Mouse (Mus musculus): Measurements from ENCODE around the gene Cyp4f17. TPM values are rescaled to one million over a fixed set of nuclear protein-coding genes. Genes with fewer than 3 reads are reported as not detected.
A peak's percentile ranks its signal among the peaks of the same experiment; 100 is the strongest.

The Cyp4f17 gene
- polyA plus RNA-seq (2015; fragmentation: Nextera tagmentation; extraction: Ambion mirVana) = 6.6 and 6.8 TPM in 2 replicates

GRCm38 (mm10) chr17:32505851-32506728 lies at the start of gene Cyp4f17:
TSS of gene Cyp4f17 (plus strand) at chr17:32506050.
- WGBS = under 1% methylated on average over 30 of the region's 30 CpGs
- peak; percentile 90 for ATAC-seq (replicated peaks; ENCODE audit: low FRiP score, low read depth)

GRCm38 (mm10) chr17:32468494-32468893 lies 37.4 kb upstream of the Cyp4f17 start:
- Histone ChIP-seq H3K4me2 (ENCODE audit: low read length) (no peak overlapping the region), H3K9ac (ENCODE audit: low read depth, low read length) (no peak overlapping the region), H3K9me3 (replicated peaks; ENCODE audit: low read length) (no peaks in the 10 kb centered on the region), H3K27me3 (ENCODE audit: insufficient read depth, low read length) (no peaks in the 10 kb centered on the region), H3K4me3 (replicated peaks; ENCODE audit: low read depth, low read length) (no peak overlapping the region), H3K4me1 (replicated peaks; ENCODE audit: insufficient read depth, low read length) (no peaks in the 10 kb centered on the region), H3K36me3 (ENCODE audit: insufficient read depth, low read length) (no peaks in the 10 kb centered on the region), H3K27ac (no peak overlapping the region)
- no peak for ATAC-seq (replicated peaks; ENCODE audit: low FRiP score, low read depth)
- TF ChIP-seq CTCF (IDR thresholded peaks at IDR 0.05; ENCODE audit: low read depth) = no peak
- DNase-seq (ENCODE audit: low spot score) = no peak
- 55% methylated on average over 7 of the region's 7 CpGs for WGBS

More at GRCm38 (mm10) chr17:32505851-32506728, at the start of gene Cyp4f17:
- no peak for TF ChIP-seq CTCF (IDR thresholded peaks at IDR 0.05; ENCODE audit: low read depth)
- no peaks in the 10 kb centered on the region for H3K9me3 ChIP-seq (replicated peaks; ENCODE audit: low read length)
- H3K27me3 ChIP-seq (ENCODE audit: insufficient read depth, low read length) = no peaks in the 10 kb centered on the region
- peak; percentile 78 for DNase-seq (ENCODE audit: low spot score)
- H3K4me3 ChIP-seq (replicated peaks; ENCODE audit: low read depth, low read length) = peak within 1 kb of the TSS; percentile 42
- peaks cover 8% of the 10 kb centered on the region; the same call in 1 of the 2 replicates for H3K4me1 ChIP-seq (replicated peaks; ENCODE audit: insufficient read depth, low read length)
- H3K4me2 ChIP-seq (ENCODE audit: low read length) = peak within 1 kb of the TSS; percentile 77
- 0 out of 2 replicates have a peak, but pooled peaks cover 5% of the 10 kb centered on the region for H3K36me3 ChIP-seq (ENCODE audit: insufficient read depth, low read length)
- peak within 1 kb of the TSS; percentile 63 for H3K9ac ChIP-seq (ENCODE audit: low read depth, low read length)
- peak within 1 kb of the TSS; percentile 80 for H3K27ac ChIP-seq

GRCm38 (mm10) chr17:32470795-32471194 lies 35.1 kb upstream of the Cyp4f17 start:
- Histone ChIP-seq H3K27ac (no peak overlapping the region), H3K4me1 (replicated peaks; ENCODE audit: insufficient read depth, low read length) (no peaks in the 10 kb centered on the region), H3K9ac (ENCODE audit: low read depth, low read length) (no peak overlapping the region), H3K9me3 (replicated peaks; ENCODE audit: low read length) (no peaks in the 10 kb centered on the region), H3K36me3 (ENCODE audit: insufficient read depth, low read length) (no peaks in the 10 kb centered on the region), H3K4me3 (replicated peaks; ENCODE audit: low read depth, low read length) (no peak overlapping the region), H3K4me2 (ENCODE audit: low read length) (no peak overlapping the region), H3K27me3 (ENCODE audit: insufficient read depth, low read length) (no peaks in the 10 kb centered on the region)
- no peak for ATAC-seq (replicated peaks; ENCODE audit: low FRiP score, low read depth)
- DNase-seq (ENCODE audit: low spot score) = no peak
- WGBS = 82% methylated on average over 4 of the region's 4 CpGs
- TF ChIP-seq CTCF (IDR thresholded peaks at IDR 0.05; ENCODE audit: low read depth) = no peak

- Histone ChIP-seq H3K9ac (ENCODE audit: low read depth, low read length) (no peak overlapping the region), H3K27me3 (ENCODE audit: insufficient read depth, low read length) (no peaks in the 10 kb centered on the region)
- WGBS = 58% methylated on average over 7 of the region's 7 CpGs
Measured at GRCm38 (mm10) chr17:32472176-32472575, 33.7 kb upstream of the Cyp4f17 start.

GRCm38 (mm10) chr17:32474954-32475560 lies 30.8 kb upstream of the Cyp4f17 start:
- no peak for TF ChIP-seq CTCF (IDR thresholded peaks at IDR 0.05; ENCODE audit: low read depth)
- no peak for DNase-seq (ENCODE audit: low spot score)
- H3K27me3 ChIP-seq (ENCODE audit: insufficient read depth, low read length) = no peaks in the 10 kb centered on the region
- H3K4me3 ChIP-seq (replicated peaks; ENCODE audit: low read depth, low read length) = no peak overlapping the region
- no peaks in the 10 kb centered on the region for H3K4me1 ChIP-seq (replicated peaks; ENCODE audit: insufficient read depth, low read length)
- H3K4me2 ChIP-seq (ENCODE audit: low read length) = no peak overlapping the region
- no peak overlapping the region for H3K27ac ChIP-seq
- H3K9me3 ChIP-seq (replicated peaks; ENCODE audit: low read length) = no peaks in the 10 kb centered on the region
- H3K36me3 ChIP-seq (ENCODE audit: insufficient read depth, low read length) = no peaks in the 10 kb centered on the region
- no peak for ATAC-seq (replicated peaks; ENCODE audit: low FRiP score, low read depth)
- H3K9ac ChIP-seq (ENCODE audit: low read depth, low read length) = no peak overlapping the region
- 83% methylated on average over 5 of the region's 5 CpGs for WGBS

More at GRCm38 (mm10) chr17:32472176-32472575, 33.7 kb upstream of the Cyp4f17 start:
- ATAC-seq (replicated peaks; ENCODE audit: low FRiP score, low read depth) (no peak), DNase-seq (ENCODE audit: low spot score) (no peak)
- H3K9me3 ChIP-seq (replicated peaks; ENCODE audit: low read length) = no peaks in the 10 kb centered on the region
- H3K4me1 ChIP-seq (replicated peaks; ENCODE audit: insufficient read depth, low read length) = no peaks in the 10 kb centered on the region
- no peaks in the 10 kb centered on the region for H3K36me3 ChIP-seq (ENCODE audit: insufficient read depth, low read length)
- TF ChIP-seq CTCF (IDR thresholded peaks at IDR 0.05; ENCODE audit: low read depth) = no peak
- no peak overlapping the region for H3K27ac ChIP-seq
- H3K4me3 ChIP-seq (replicated peaks; ENCODE audit: low read depth, low read length) = no peak overlapping the region
- H3K4me2 ChIP-seq (ENCODE audit: low read length) = no peak overlapping the region

- no peaks in the 10 kb centered on the region for H3K9me3 ChIP-seq (replicated peaks; ENCODE audit: low read length)
- 95% methylated on average over 1 of the region's 1 CpGs for WGBS
- DNase-seq (ENCODE audit: low spot score) = no peak
- no peaks in the 10 kb centered on the region for H3K36me3 ChIP-seq (ENCODE audit: insufficient read depth, low read length)
- TF ChIP-seq CTCF (IDR thresholded peaks at IDR 0.05; ENCODE audit: low read depth) = no peak
- H3K27ac ChIP-seq = no peak overlapping the region
- no peaks in the 10 kb centered on the region for H3K27me3 ChIP-seq (ENCODE audit: insufficient read depth, low read length)
- no peaks in the 10 kb centered on the region for H3K4me1 ChIP-seq (replicated peaks; ENCODE audit: insufficient read depth, low read length)
- H3K9ac ChIP-seq (ENCODE audit: low read depth, low read length) = no peak overlapping the region
- no peak for ATAC-seq (replicated peaks; ENCODE audit: low FRiP score, low read depth)
- no peak overlapping the region for H3K4me2 ChIP-seq (ENCODE audit: low read length)
- H3K4me3 ChIP-seq (replicated peaks; ENCODE audit: low read depth, low read length) = no peak overlapping the region
Measured at GRCm38 (mm10) chr17:32477204-32477603, 28.6 kb upstream of the Cyp4f17 start.

All from kidney, postnatal 0 days (tissue).